Mouse (Mus musculus) c-Kit-positive CD71-positive TER-119-positive erythroid progenitor cells, embryonic 14.5 days (primary cell): ENCODE results near the gene Cntn1.
A peak's percentile ranks its signal among the peaks of the same experiment; 100 is the strongest.

Source experiments
- DNase-seq: peaks from one replicate; pipeline ENCODE4 v3.0.0-alpha.2; 2013; ENCODE audit warnings: low spot score

Cntn1 gene

DNA sequence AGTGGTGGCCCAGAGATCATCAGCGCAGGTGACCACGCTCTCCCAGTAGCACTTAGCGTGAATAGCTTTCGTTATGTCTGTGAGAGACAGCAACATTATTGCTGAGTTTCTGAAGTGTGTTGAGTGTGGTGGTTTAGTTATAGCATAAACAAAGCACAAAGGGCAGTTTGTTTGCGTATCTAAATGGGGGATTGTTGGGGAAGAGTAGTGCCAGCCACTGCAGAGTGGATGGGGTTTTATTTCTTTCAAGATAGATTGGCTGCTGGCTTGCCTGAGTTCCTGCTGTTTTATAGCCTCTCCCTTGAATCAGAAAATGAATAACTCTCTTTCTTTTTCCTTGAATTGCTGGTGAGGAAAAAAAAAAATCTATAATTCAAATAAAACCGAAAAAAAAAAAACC, 86.1 kb downstream of the Cntn1 start:
- no peak for DNase-seq

DNA sequence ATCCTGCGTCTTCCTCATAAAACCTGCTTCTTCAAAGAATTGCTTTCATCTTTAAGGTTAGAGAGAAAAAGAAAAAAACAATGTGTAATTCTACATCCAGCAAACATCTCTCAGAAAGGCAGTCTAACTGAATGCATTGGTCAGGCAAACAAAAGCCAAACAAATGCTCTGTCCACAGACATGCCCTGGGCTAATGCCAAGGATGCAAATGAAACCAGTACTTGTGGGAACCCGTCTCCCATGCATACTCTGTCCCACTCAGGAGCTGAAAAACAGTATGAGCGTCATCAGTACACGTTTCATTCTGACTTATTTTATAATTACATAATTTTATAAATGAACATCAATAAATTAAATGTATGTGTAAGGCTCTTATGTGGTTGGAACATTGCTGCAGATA, 91.0 kb downstream of the Cntn1 start:
- DNase-seq, result no peak

DNA sequence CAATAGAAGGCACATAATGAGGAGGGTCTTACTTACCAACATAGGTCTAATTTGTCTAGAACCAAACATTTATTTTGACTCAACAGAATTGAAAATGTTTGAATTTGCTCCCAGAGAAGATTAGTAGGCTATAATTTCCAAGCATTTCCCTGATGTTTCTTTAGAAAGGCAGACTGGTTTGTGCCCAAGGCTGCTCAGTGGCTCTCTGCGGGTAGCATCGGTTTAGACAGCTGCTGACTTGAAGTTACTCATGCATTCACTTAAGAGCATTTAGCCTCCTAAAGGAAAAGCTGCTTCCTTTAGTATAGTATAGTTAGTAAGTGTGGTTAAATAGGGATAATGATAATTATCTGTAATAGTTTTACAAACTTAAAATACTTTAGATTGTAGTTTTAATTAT, 104.0 kb downstream of the Cntn1 start:
- DNase-seq, result no peak

DNA sequence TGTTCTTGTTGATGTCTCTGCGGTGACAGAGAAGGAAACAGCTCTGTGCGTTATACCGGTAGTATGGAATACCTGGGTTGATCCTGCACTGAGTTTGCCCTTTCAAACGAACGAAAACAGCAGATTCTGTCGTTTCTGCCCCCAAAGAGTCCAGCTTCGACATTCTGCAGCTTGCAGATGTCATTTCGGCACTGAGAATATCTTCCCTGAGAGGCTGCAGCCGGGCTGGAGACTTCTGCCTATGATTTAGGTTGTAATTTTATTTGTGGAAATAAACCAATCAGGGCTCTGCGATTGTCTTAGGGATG, 109.8 kb downstream of the Cntn1 start:
- DNase-seq, result no peak

DNA sequence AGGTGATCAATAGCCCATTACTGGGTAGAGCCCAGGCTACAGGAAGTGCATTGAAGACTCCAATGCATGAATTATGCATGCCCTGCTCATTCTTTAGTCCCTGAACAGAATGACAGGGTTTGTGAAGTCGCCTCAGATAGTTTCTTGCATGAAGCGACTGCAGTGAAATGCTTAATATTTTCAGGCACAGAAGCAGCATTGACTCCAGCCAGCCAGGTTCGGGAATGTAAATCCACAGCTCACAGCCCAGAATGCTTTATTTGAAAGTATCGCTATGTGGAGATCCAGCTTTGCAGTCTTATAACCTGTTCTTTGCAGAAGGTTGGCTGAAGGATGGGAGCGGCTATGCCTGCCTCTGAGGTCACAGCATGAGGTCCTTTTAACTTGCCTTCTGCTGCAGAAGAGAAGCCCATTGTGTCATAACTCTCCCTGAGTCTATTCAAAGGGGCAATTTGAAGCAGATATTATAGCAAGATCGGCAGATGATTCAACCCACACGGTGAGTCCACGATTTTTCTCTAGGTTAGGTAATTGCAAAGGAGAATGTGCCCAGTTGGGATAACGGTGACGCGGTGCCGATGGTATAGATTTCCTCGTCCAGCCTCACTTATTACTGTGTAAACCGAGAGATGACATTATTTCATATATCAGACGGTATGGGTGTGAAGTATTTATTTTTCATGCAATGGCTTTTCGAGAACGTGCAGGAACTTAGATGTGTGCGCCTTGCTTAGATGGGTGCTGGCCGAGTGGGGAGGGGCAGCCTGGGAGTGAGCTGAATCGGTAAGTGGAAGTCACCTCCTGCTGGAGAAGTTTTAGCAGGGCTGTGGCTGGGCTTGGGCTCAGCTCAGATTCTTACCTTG, 110.4 kb downstream of the Cntn1 start:
- DNase-seq, result no peak

DNA sequence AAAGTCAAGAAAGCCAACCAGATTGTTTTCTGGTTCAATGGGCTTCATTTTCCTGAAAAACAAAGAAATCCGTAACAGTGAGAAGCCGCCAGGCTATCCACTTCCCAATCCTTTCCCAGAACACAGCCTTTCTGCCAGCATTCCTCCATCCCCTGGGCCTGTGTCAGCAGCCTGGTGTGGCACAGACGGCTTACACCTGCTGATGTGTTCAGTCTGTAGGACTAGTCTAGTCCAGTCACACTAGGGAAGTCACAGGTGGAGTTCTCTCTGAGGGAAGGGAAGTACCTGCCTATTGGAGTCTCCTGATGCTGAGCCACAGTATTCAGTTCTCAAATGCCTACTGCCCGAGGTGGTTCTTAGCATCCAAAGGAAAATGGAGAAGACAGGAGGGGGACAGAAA, 111.9 kb downstream of the Cntn1 start:
- no peak for DNase-seq

DNA sequence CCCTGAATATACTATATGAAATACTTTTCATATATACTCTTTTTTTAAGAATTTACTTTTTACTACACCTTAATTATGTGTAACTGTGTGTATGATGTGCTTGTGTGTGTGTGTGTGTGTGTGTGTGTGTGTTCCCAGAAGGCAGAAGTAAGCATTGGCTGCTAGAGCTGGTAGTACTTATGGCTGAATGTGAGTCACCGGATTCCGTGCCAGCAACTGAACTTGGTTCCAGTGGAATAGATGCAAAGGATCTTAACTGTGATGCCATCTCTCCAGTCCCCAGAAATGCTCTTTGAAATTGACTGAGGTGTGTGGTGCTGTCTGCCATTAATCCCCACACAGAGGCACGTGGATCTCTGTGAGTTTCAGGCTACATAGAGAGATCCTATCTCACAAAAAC, 113.2 kb downstream of the Cntn1 start:
- DNase-seq, result no peak

DNA sequence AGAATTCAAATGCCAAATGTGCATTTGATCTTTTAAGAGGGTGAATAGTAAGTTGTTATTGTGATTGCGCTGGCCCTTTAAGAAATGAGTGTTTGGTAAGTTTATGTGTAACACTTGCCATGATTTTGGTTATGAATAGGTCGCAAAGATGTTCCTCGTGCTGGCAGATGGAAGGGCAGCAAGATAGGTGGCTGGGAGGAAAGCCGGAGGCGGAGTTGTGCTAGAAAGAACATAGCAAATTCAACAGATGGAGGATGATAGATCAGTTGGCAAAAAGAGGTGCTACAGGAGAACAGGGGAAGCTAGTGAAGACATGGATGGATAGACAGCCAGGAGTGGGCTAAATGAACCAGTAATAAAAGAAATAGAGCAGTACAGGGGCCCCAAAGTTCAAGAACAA, 115.3 kb downstream of the Cntn1 start:
- DNase-seq, result no peak

DNA sequence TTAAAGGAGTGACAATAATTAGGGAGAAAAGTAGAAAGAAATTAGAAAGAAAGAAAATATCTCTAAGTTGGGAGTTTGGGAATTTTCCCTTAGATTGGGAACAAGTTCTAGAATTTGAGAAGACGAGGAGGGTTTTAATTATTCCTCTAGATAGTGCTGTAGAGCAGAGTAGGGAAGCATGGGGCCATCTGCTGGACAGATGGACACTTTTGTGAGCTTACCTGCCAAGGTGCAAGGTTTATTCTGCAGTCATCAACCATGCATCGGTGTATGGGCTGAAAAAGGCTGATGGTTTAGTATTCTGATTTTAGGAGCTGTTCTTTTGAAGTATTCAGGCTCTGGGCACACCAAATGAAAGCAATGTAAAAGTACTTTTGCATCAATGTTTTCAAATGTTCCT, 124.8 kb downstream of the Cntn1 start:
- DNase-seq, result no peak

DNA sequence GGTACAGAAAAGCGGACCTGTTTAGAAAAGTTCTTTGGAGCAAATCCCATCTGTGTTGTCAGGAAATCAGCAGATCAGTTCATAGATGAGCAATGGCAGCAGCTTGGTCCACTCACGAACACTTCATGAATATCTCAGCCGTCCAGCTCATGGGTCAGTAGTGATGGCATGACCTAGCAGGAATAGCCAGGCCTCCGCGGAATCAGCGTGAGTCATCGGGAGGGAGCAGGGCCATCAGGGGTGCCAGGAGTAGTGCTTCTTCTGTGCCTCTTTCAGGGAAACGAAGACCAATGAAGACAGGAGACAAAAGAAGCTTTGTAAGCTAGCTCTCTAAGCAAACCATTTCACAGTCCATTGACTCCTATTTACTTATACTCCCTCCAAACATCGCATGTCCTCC, 126.4 kb downstream of the Cntn1 start:
- DNase-seq, result no peak

DNA sequence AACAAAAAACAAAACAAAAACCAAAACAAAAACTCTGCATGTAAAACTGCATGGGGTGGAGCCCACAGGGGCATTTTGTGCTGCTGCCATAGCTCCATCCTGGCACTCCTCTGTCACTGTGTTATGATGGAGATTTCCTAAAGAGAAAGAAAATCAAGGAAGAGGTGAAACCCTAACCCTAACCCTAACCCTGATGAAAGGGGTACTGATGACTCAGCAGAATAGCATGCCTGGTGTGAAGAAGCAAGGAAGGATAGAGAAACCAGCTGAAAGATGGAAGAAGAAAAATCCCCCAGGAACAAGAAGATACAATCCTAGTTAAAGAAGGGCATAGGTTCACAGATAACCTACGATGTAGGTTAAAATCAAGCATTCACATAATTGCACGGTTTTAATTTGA, 134.5 kb downstream of the Cntn1 start:
- no peak for DNase-seq

DNA sequence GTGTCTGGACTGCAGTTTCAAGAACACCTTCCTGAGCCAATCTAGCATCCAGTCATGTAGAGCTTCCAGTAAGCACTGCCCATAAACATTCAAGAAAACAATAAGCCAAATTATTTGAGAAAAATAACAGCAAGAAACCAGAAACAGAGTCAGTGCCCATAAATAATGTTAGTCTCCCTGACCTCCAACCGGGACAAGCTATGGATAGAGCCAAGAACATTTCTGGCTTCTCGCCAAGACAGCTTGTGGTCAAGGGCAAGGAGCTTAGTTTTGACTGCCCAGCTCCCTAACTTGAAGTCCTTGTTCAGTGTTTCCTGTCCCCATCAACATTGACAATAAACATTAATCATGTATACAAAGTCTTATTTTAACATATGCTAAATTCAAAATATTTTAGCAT, 139.0 kb downstream of the Cntn1 start:
- no peak for DNase-seq

DNA sequence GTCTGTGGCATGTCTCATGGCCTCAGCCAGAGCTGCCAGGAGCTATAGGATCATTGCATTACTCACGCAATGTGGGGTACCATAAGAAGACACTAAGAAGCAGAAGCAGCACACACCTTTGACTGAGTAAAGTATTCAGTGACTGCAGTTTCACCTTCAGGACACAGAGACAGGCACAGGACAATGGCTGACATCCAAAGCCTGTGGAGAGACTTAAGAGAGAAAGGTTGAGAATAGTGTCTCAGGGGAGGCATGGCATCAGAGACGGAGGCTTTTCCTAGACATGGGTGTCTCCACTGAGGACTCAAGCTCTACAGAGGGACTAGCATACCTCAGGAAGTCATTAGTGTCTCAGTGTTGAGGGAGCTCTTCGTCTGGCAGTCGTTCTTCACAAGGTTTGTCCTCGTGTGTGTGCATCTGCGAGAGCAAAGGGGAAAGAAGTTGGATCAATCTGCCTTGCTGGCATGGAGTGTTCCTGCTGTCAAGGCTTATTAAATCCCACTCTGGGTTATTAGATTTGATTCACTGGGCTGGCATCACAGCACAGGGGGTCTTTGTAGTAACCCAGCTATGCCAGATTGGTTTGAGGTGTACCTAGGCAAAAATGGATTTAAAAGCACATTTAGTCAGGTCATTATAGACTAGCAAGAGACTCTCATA, 149.5 kb downstream of the Cntn1 start:
- no peak for DNase-seq

DNA sequence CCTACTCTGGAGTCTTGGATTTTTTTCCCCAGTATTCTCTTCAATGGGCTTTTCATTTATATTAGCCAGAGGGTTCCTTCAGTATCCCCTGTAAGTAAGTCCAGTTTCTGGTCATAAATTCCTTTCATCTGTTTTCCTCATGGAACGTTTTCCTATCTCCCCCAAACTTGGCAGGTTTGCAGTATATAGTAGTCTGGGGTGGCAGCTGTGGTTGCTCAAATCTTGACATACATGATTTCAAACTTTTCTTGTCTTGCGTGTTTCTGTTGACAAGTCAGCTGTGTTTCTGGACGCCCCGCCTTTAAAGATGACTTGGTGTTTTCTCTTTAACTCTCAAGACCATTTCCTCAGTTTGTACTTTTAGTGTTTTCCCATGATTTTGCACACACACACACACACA, 155.7 kb downstream of the Cntn1 start:
- DNase-seq, result no peak

DNA sequence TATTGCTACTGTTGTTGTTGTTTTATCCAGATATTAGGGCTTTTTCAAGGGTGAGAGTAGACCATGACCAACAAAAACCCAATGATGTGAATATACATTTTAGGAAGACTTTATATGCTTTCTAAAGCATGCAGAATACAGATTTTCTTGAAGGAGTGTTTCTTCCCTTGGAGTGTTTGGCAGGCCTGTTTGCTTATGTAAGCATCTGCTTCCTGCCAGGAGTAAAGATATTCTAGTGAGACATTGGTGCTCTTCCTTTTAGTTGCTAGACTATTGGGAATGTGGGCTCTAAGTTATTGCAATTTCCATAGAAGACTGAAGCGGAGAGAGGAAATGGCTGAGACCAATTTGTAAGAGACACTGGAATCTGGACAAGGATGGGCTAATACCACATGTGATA, 158.8 kb downstream of the Cntn1 start:
- DNase-seq, result no peak

DNA sequence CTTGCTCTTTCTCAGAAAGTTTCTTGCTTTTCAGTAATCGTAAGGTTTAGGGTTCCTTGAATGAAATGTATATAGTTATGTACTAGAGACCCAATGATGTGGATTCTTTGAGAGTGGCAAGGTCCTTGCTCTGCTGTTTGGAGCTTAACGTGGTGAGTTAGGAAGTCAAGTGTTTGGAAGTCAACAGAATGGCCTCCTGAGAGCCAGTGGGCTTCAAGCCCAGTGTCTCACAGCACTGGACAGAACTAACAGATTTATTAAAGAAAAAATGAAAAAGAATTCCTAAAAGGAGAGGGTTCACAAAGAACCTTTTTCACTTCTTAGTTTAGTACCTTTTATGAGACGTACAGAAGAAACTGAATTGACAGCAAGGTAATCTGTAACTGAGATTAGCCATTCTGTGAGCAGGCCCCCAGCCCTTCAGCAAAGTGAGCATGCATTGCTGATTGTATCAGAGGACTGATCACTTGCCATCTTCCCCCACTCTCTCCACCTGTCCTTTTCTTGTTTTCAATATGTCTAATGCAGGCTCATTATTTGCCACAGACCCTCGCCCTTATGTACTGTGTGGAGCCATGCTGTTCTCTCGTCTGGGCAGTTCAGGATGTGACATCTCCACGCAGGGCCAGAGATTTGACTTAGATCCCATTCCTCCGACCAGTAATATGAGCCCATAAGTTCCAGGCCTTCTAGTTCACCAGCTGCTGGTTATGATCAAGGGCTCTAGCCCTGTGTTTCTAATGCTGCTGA, 159.7 kb downstream of the Cntn1 start:
- no peak for DNase-seq

DNA sequence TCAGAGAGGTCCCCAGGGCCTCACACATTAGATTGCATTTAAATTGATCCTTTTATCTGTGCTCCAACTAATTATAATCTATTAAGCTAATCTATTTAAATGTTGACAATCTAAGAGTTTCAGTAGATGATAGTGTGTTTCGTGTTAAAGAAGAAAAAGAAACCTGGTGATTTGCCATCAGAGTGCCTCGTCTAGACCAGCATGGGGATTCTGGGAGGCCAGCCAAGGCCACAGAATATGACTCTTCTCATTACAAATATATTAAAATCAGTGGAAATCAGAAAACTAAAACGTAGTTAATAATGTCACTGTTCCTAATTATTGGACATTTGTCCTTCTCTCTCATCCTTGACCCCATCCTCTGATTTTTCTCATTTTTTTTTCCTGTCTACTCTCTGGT, 164.9 kb downstream of the Cntn1 start:
- DNase-seq, result no peak

DNA sequence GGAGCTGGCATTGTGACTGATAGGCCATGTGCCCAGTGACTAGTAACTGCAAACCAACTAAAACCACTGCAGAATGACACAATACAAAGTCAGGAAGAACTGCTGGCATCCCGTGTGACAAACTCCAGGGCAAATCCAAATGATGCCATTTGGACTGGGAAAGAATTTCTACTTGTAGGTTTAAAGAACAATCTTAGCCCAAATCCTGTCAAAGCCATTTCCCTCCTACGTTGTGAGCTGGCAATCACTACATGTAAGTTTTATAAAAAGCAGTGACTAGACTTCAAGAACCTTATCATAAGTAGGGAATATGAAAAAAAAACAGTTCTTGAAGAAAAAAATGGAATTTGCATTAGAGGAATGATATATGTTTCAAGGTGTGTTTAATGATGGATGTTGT, 170.5 kb downstream of the Cntn1 start:
- DNase-seq, result no peak

DNA sequence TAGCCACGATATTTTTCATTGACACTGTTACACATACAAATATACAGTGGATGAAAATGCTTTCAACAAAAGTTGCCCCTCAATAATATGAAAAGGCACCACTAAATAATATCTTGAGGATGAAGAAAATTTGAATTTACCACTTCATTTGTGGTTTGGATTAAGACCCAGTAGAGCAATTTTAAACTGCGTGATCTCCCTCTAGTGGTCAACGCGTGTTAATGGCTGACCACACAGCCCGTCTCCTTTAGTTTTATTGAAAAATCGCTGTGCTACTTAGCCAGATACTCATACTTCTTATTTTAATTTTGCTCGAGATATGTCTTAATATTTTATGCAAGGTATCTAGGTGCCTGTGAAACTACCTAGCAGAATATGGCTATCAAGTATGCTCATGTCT, 180.4 kb downstream of the Cntn1 start:
- DNase-seq, result peak; percentile 1

DNA sequence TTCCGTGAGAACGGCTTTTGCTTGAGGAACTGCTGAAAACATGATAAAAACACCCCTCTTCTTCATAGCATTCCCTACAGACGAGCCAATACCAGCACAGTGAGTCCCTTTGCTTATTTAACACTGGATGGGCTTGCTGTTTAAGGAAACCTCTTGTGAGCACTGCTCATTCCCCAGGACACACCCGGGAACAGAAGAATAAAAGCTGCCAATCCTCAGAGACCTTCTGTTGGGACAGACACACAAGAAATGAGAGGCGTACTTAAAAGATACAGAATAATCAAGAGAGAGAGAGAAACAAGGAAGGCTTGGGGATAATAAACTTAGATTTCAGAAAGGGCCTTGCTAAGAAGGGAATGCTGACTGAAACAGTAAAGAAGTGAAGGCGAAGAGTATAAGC, 184.9 kb downstream of the Cntn1 start:
- no peak for DNase-seq

DNA sequence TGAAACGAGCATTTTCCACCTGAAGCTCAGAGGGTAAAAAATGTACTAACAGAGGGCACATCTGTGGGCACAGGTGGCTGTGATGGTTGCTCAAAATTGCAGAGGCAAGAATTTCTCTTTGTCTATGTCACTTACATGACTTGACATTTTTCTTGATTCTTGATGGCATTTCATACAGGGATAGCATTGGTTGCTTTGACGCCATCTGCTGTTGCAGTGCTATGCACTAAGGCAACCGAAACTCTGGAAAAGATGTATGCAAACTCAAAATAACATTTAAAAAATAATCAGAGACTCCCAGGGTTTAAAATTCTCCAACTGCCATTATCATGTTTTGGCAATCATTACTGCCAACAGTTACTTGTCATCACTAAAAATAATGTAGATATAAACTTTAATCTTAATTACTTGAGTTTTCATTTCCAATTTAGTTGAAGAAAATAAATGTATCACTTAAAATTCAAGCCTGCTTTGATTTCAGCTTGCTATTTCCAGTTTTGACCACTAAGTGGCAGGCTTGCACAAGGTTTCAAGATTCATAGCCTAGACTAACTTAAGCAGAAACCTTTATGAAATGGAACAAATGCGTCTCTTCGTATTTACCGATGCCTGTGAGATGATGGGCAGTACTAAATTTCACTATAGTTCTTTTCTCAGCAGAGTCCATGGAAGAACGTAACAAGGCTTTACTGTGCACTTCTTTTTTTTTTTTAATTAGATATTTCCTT, 214.2 kb downstream of the Cntn1 start:
- DNase-seq, result peak; percentile 32

DNA sequence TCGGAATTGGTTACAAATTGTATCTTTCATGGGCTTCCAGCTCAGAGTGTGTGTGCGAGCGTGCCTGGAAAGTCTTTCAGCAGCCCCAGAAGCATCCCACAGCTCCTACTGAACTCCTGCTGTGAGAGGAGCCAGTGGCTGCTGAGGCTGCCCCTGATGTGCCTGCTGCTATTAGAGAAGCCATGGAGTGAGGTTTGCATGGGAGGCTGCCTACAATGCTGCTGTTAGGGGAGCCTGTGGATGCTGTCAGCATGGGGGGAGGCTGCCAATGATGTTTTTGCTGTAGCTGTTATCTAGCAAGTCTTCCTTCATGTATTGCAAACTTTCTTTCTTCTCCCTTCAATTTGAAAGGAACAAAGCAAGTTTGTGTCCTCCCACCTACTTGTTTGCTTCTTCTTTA, 217.4 kb downstream of the Cntn1 start:
- DNase-seq, result no peak
